Mouse (Mus musculus) kidney, adult 2 months (tissue): Measurements from ENCODE around the gene Itpk1.

Experiments used
- CTCF ChIP-seq: fragments of 200-500 bp; conservative IDR thresholded peaks from 2 replicates; pipeline ENCODE4 v1.5.1; 2011; ENCODE audit warnings: low read depth, mild to moderate bottlenecking, control low read depth, low read length, moderate library complexity, mixed read lengths; ENCODE audit not compliant: insufficient read depth, insufficient read length
- POLR2A ChIP-seq: fragments of 200-500 bp; IDR thresholded peaks from one replicate; pipeline ENCODE4 v1.6.1; 2011; ENCODE audit warnings: low read depth, low read length, control low read depth

GRCm38 (mm10) chr12:102683979-102684378 lies 20.8 kb downstream of the Itpk1 start:
- TF ChIP-seq CTCF (no peak), POLR2A (no peak)
